11 mouse cellular contexts compared by ENCODE assay signal in genomic region chr6:121084050-121084480, GRCm38 (mm10). TPM values are rescaled to one million over a fixed set of nuclear protein-coding genes. Genes with fewer than 3 reads are reported as not detected.
A peak's percentile ranks its signal among the peaks of the same experiment; 100 is the strongest.
DNase-seq lines count a peak whose midpoint lies in the region; ATAC-seq lines count a peak whose summit lies in the region.
"Had no signal": no experiment of that assay in that cellular context is flagged by ENCODE, and none has a peak within 500 bp of the region (broad histone marks: within the 10 kb centered on the region; RNA-seq: fewer than 3 reads in every experiment).

No protein-coding gene starts in this region.

- H3K36me3 ChIP-seq in forebrain, embryonic 15.5 days = no peaks in the 10 kb centered on the region
- H3K36me3 ChIP-seq in forebrain, embryonic 16.5 days (ENCODE audit: control insufficient read depth, insufficient read depth) = no peaks in the 10 kb centered on the region
- no peaks in the 10 kb centered on the region for H3K36me3 ChIP-seq in lung, embryonic 15.5 days
- H3K36me3 ChIP-seq in midbrain, embryonic 14.5 days (ENCODE audit: control insufficient read depth, insufficient read depth, low read length) = no peaks in the 10 kb centered on the region

- ATAC-seq in forebrain, embryonic 15.5 days (replicated peaks) = no peak
- no peak for ATAC-seq in forebrain, embryonic 16.5 days
- 0 out of 2 replicates have a peak, but pooled peaks have one; percentile 6 for ATAC-seq in lung, embryonic 15.5 days (ENCODE audit: borderline replicate concordance, extremely low read depth, low FRiP score, low TSS enrichment)
- peak; percentile 52 to 65; a peak in 3 of 4 replicates for ATAC-seq in hematopoietic stem cell, adult 5-6 weeks (replicated peaks in 1 of 2; ENCODE audit: insufficient read depth in 1 of 2, low FRiP score in 2 of 2, low TSS enrichment in 1 of 2, low read depth in 1 of 2, poor library complexity in 2 of 2, severe bottlenecking in 2 of 2)
- ATAC-seq in midbrain, embryonic 14.5 days (ENCODE audit: low FRiP score, low TSS enrichment) = no peak
- ATAC-seq: activated CD4-positive, CD25-positive, alpha-beta regulatory T cell, adult 4 months had no signal

- H3K9ac ChIP-seq in forebrain, embryonic 15.5 days (replicated peaks) = no peak overlapping the region
- H3K9ac ChIP-seq in forebrain, embryonic 16.5 days (replicated peaks; ENCODE audit: low read depth, low read length) = no peak overlapping the region
- no peak overlapping the region for H3K9ac ChIP-seq in lung, embryonic 15.5 days
- H3K9ac ChIP-seq in midbrain, embryonic 14.5 days (replicated peaks; ENCODE audit: low read length) = no peak overlapping the region

- no peak overlapping the region for H3K4me3 ChIP-seq in forebrain, embryonic 15.5 days
- no peak overlapping the region for H3K4me3 ChIP-seq in forebrain, embryonic 16.5 days (replicated peaks; ENCODE audit: low read length)
- H3K4me3 ChIP-seq in lung, embryonic 15.5 days = no peak overlapping the region
- no peak overlapping the region for H3K4me3 ChIP-seq in midbrain, embryonic 14.5 days (replicated peaks; ENCODE audit: low read depth, low read length)

- peaks cover 21% of the 10 kb centered on the region; the same call in 1 of the 2 replicates for H3K4me1 ChIP-seq in forebrain, embryonic 15.5 days
- peaks cover 13% of the 10 kb centered on the region for H3K4me1 ChIP-seq in forebrain, embryonic 16.5 days (replicated peaks; ENCODE audit: control insufficient read depth, insufficient read depth, low read length)
- H3K4me1 ChIP-seq in lung, embryonic 15.5 days = peaks cover 77% of the 10 kb centered on the region
- peaks cover 31% of the 10 kb centered on the region for H3K4me1 ChIP-seq in midbrain, embryonic 14.5 days (ENCODE audit: control insufficient read depth, insufficient read depth, low read length)

- no peaks in the 10 kb centered on the region for H3K9me3 ChIP-seq in forebrain, embryonic 15.5 days
- H3K9me3 ChIP-seq in forebrain, embryonic 16.5 days (ENCODE audit: control insufficient read depth, low read length) = no peaks in the 10 kb centered on the region
- no peaks in the 10 kb centered on the region for H3K9me3 ChIP-seq in lung, embryonic 15.5 days
- no peaks in the 10 kb centered on the region for H3K9me3 ChIP-seq in midbrain, embryonic 14.5 days (ENCODE audit: control insufficient read depth, low read length)

- intact Hi-C loops in left cerebral cortex, postnatal 10 days (cut with DNase I) = no loop called here

- no peak overlapping the region for H3K4me2 ChIP-seq in forebrain, embryonic 15.5 days (replicated peaks)
- H3K4me2 ChIP-seq in forebrain, embryonic 16.5 days (ENCODE audit: low read length) = no peak overlapping the region
- H3K4me2 ChIP-seq in lung, embryonic 15.5 days = no peak overlapping the region
- H3K4me2 ChIP-seq in midbrain, embryonic 14.5 days (ENCODE audit: low read length) = no peak overlapping the region

- no peaks in the 10 kb centered on the region for H3K27me3 ChIP-seq in forebrain, embryonic 15.5 days
- H3K27me3 ChIP-seq in forebrain, embryonic 16.5 days (replicated peaks; ENCODE audit: control insufficient read depth, insufficient read depth, low read length) = no peaks in the 10 kb centered on the region
- no peaks in the 10 kb centered on the region for H3K27me3 ChIP-seq in lung, embryonic 15.5 days
- no peaks in the 10 kb centered on the region for H3K27me3 ChIP-seq in midbrain, embryonic 14.5 days (ENCODE audit: control insufficient read depth, insufficient read depth, low read length)

- peak overlapping the region; percentile 13; the same call in 1 of the 2 replicates for H3K27ac ChIP-seq in forebrain, embryonic 15.5 days (replicated peaks)
- no peak overlapping the region for H3K27ac ChIP-seq in forebrain, embryonic 16.5 days (ENCODE audit: low read length)
- H3K27ac ChIP-seq in lung, embryonic 15.5 days = peak overlapping the region; percentile 87
- peak overlapping the region; percentile 45; the same call in 1 of the 2 replicates for H3K27ac ChIP-seq in midbrain, embryonic 14.5 days (replicated peaks; ENCODE audit: low read depth, low read length)

- no peak for DNase-seq in lung, postnatal 36 days
- DNase-seq in midbrain, embryonic 14.5 days = peak; percentile 43
- DNase-seq in frontal cortex, postnatal 36 days (ENCODE audit: low spot score in 2 of 2) = no peak
- no peak for DNase-seq in left cerebral cortex, postnatal 10 days (ENCODE audit: extremely low spot score in 1 of 2, low spot score in 2 of 2)
- DNase-seq: kidney, postnatal 10 days; retina, postnatal 1 day had no signal

- 77% methylated on average over 6 of the region's 6 CpGs for WGBS in forebrain, embryonic 15.5 days
- 80% methylated on average over 6 of the region's 6 CpGs for WGBS in forebrain, embryonic 16.5 days
- 28% methylated on average over 6 of the region's 6 CpGs for WGBS in lung, embryonic 15.5 days
- 57% methylated on average over 6 of the region's 6 CpGs for WGBS in midbrain, embryonic 14.5 days

RNA-seq across cellular contexts. Expression of gene Mical3, which starts 46.7 kb away (rescaled TPM):
- polyA plus RNA-seq in forebrain, embryonic 15.5 days (2015; fragmentation: Nextera tagmentation; extraction: Ambion mirVana) = 27.8 and 28.6 TPM in 2 replicates
- polyA plus RNA-seq in forebrain, embryonic 16.5 days (2015; fragmentation: Nextera tagmentation; extraction: Ambion mirVana) = 27.1 and 35.5 TPM in 2 replicates
- 17.6 and 20.0 TPM in 2 replicates for polyA plus RNA-seq in lung, embryonic 15.5 days (2015; fragmentation: Nextera tagmentation; extraction: Ambion mirVana)
- total RNA-seq in hematopoietic stem cell, adult 5-6 weeks (2017) = 6.6 and 8.1 TPM in 2 replicates
- polyA plus RNA-seq in midbrain, embryonic 14.5 days (2014; fragmentation: Nextera tagmentation; extraction: Ambion mirVana) = 51.5 and 51.7 TPM in 2 replicates
- total RNA-seq in left cerebral cortex, postnatal 10 days (2021) = 100 to 1,000 TPM; 110 to 111 TPM

Comparison
In these comparisons a context has a peak if more than half of its experiments do, and no peak if none do; other contexts are left out.
1. ATAC-seq: peak in lung, embryonic 15.5 days (single experiment) and hematopoietic stem cell, adult 5-6 weeks (2 of 2); none in forebrain, embryonic 15.5 days (single experiment), forebrain, embryonic 16.5 days (single experiment) and midbrain, embryonic 14.5 days (single experiment).